Mouse (Mus musculus) kidney, adult 9 months (tissue): ENCODE measurements around the gene Map2k3.
A peak's percentile ranks its signal among the peaks of the same experiment; 100 is the strongest.
"Not testable (repeated sequence)": the region's sequence is repeated elsewhere in the genome, so short reads cannot be mapped to it uniquely, and the experiment has no call there.

ENCODE experiments used
- DNase-seq: peaks from one replicate; pipeline ENCODE4 v3.0.0; 2022

The Map2k3 gene

DNA sequence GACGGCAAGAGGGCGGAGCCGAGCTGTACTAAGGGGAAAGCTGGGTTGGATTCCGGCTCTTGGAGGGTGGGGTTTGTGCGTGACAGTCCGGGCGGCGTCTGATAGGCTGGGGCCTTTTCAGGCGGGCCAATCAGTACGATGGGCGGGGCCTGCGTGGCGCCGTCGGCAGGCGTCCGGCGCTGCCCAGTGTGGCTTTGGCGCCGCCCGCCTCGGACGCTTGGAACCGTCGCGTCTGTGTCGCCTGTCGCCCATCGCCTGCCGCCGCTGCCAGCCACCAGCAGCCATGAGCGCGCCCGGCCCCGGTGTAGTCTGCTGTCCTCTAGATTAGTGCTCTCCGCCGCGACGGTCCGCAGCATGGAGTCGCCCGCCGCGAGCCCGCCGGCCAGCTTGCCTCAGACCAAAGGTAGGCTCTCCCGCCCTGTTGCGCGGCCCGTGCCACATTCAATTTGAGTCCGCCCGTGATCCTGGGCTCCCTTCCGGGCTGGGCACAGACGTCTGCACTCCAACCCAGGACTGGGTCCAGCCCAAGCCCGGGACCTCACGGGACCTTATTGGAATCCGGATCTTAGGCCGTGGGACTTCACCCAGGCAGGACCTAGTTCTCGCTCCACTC is at the start of gene Map2k3:
Map2k3 (plus strand) TSS at position 165 of the 613 bp plus-strand sequence.
- peak; percentile 98 for DNase-seq

DNA sequence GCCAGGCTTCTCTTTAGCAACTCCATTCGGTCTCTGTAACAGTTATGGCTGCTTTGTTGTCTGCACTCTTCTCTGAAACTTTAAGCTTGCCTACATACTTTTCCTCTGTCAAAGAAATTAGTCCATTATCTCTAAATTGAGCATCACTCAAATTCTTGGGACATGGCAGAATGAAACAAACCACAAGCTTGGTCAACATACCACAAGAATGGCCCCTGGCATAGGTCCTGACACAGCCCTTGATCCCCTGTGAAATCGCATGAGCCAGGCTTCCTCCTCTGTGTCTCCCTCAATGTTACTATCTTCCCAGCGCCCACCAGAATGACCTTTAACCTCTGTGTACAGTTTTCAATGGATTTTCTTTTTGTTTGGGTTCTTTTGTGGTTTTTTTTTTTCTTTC is 49.4 kb upstream of the Map2k3 start:
- no peak for DNase-seq

- not testable (repeated sequence) for DNase-seq
These were observed 44.8 kb upstream of the Map2k3 start for GRCm38 (mm10) chr11:60886986-60887385.

DNA sequence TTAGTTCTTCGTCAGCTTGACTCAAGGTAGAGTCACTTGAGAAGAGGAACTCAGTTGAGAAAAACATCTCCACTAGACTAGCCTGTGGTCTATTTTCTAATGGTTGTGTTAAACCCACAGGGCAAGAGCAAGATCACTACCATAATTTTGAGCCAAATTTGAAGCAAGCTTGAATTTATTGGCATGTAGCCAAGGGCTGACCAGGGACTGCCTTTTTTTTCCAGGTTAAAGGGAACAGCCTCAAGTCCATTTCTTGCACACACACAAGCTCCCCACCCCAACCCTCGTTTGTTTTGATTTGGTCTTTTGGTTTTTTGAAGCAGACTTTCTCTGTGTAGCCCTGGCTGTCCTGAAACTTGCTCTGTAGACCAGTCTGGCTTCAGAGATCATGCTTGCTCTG is 42.0 kb upstream of the Map2k3 start:
- no peak for DNase-seq

DNA sequence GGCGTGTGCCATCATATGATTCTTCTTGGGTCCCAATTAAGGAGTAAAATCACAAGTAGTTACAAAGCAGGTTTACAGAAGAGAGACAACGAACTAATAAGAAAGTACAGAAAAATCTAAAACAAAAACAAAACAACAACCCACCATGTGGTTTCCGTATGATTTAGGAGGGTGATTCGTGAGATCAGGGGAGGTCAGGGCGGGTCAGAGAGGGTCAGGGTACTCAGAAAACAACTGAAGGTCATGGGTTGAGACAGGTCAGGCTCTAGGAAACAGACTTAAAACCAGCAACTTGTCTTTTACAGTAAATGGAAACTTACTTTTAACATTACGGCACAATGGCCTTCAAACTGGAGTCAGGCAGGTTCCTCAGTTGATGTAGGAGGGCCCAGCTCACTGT is 41.5 kb upstream of the Map2k3 start:
- DNase-seq: no peak

DNA sequence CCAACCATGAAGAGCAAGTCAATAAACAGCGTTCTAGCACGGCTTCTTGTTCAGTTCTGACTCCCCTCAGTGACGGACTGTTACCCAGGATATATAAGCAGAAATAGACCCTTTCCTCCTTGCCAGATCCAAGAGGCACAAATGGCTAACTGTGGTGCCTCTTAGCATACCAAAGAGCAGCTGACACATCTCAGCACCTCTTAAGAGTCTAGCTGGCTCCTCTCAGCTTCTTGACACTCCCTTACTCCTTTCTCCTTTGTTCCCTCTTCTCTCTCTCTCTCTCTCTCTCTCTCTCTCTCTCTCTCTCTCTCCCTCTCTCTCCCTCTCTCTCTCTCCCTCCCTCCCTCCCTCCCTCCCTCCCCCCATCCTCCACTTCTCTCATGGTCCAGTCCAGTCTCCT is 41.1 kb upstream of the Map2k3 start:
- DNase-seq: no peak

DNA sequence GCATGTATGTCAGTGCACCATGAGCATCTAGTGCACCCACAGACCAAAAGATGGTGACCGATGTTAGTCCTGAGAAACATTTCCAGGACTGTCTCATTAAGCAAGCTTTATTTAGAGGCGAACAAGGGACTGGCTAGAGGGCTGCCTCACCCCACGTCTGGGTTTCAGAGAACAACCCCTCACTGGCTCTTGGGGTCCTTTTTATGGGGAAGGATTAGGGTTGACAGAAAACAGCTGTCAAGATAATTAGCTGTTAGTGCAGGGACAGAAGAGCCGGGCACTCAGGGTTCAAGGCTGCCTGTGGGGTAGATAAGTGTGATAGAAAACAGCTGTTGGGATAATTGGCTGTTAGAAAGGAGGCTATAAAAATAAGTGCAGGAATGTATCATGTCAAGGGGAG is 35.9 kb upstream of the Map2k3 start:
- peak; percentile 38 for DNase-seq

DNA sequence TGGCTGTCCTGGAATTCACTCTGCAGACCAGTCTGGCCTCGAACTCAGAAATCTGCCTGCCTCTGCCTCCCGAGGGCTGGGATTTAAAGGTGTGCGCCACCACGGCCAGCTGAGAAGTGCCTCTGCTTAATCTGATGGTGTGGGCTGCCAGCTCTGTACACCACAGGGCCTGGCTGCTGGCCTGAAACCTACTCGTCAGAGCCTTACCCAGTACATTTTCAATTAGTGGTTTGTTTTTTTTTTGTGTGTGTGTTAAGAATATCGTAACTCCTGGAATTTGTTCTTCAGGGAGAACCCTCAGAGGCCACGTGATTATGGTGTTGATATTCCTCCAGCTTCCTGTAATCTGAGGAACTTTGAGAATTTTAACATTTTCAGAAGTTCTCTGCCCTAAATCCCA is 29.8 kb upstream of the Map2k3 start:
- peak; percentile 45 for DNase-seq

GRCm38 (mm10) chr11:60902486-60902885 is 29.3 kb upstream of the Map2k3 start:
- DNase-seq: peak; percentile 92

GRCm38 (mm10) chr11:60903661-60904061 is 28.2 kb upstream of the Map2k3 start:
- DNase-seq: peak; percentile 69

DNA sequence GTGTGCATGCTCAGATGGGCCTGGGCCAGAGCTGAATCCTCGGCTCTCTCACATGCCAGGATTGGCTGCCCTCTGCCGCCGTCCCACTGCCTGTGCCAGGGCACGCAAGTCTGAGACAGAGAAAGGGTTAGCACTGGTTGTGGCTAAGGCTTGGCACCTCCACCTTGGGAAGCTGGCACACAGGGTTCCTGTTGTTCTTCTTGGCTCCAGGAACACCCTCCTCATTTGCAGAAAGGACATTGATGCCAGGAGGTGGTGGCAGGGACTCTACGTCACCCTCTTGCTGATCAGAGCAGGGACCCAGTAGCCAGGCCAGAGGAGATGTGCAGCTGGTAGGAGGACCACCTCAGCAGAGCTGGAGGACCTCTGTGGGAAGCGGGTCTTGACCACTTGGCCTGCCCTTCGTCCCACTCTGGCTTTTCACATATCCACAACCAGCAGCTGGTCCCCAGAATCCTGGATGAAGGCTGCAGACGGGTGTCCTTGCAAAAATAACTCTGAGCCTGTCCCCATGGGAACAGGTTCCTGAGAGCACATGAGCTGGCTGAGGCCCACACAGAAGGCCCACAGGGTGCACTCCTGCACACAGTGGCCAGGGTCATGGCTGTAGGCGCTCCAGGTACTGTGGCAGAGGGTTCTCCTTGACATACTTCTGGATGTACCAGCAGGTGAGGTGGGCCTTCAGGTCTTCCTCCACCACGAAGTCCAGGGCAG is 26.3 kb upstream of the Map2k3 start:
- no peak for DNase-seq

- DNase-seq: no peak
These were observed 25.4 kb upstream of the Map2k3 start for GRCm38 (mm10) chr11:60906449-60906848.

- DNase-seq: no peak
These were observed 23.8 kb upstream of the Map2k3 start for GRCm38 (mm10) chr11:60908073-60908472.

DNA sequence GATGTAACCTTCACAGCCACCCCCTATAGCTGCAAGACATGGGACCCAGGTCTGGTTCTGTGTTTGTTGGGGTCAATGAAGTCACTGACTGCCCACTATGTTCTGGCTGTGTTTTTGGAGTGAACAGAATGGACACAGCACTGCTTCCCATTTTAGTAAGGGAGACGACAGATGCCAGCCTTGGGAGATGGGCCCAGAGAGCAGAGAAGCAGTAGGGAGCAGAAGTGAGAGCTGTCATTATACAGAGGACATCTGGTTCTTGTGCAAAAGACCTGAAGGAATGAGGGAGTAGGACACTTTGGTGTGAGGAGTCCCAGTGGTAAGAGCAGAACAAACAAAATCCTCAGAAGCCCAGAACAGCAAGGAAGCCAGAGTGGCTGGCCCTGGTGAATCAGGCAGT is 22.2 kb upstream of the Map2k3 start:
- no peak for DNase-seq

DNA sequence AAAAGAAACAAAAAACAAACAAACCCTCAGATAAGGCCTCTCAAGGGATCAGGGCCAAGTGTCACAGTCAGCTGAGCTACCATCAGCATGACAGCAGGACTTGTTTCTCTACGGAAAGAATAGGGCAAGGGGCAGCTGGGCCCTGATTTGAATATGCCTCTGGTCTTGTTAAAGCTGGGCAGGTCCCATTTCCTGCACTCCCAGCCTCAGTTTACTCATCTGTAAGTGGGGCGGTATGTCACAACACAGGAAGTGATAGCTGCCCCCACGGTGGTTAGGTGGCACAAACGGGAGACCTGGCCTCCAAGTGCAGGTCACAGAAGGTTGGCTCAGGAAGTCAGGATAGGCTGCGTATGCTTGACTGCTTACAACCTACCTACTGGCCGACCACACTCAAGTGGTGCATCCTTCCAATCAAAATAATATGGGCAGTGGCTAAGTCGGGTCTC is 19.3 kb upstream of the Map2k3 start:
- no peak for DNase-seq

- DNase-seq: peak; percentile 94
These were observed 18.3 kb upstream of the Map2k3 start for GRCm38 (mm10) chr11:60913301-60914196.

DNA sequence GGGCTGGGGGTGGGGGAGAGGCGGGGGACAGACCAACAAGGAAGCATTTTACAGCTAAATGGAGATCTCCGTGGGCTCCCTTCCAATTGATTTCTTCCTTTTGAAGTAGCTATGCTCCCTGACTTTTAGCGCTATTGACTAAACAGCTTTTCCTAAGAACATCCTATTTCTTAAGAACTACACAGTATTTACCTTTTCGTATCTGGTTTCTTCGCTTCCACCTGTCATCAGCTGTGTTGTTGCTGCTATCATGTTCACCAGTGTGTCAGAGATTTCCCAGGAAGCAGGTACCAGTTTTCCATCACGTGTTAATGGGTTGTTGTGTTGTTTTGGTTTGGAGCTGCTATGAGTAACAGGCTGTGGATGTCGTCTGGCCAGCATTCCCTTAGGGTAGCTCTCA is 17.3 kb upstream of the Map2k3 start, which contains the start of gene Natd1:
Natd1 (minus strand) TSS at position 260 of the 400 bp plus-strand sequence.
- no peak for DNase-seq

- DNase-seq: no peak
These were observed 16.6 kb upstream of the Map2k3 start for GRCm38 (mm10) chr11:60915201-60915600.

DNA sequence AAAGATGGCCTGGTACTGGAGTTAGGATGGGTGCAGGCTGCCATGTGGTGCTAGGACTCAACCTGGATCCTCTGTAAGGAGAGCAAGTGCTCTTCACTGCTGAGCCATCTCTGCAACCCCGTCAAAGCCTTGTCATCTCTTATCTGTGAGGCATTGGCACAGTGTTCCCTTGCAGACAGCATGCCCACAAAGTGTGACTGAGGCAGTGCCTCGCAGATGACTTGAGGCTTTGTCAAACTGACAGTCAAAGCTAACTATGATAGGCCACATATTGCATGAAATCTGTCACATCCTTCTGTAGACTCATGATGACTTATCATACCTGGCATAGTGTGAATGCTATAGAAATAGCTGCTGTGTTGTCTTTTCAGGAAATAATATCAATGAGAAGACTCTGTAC is 11.8 kb upstream of the Map2k3 start:
- DNase-seq: no peak

DNA sequence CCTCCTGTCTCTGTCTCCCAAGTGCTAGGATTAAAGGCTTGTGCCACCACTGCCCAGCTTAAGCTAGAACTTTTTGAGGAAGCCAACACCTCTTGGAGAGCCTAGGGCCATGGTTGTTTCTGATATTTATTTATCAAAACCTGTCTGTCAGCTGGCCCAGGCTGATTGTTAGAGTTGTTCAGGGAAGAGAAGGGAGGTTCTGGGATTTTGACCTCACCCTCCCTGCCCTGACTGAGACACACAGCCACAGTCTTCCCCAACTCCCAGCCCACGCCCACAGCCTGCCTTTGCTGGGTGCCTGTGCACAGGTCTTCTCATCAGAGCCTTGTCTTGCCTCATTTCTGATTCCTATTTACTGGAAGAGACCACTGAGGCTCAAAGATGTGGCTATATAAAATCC is 9.6 kb upstream of the Map2k3 start:
- no peak for DNase-seq

GRCm38 (mm10) chr11:60922964-60923363 is 8.9 kb upstream of the Map2k3 start:
- no peak for DNase-seq

DNA sequence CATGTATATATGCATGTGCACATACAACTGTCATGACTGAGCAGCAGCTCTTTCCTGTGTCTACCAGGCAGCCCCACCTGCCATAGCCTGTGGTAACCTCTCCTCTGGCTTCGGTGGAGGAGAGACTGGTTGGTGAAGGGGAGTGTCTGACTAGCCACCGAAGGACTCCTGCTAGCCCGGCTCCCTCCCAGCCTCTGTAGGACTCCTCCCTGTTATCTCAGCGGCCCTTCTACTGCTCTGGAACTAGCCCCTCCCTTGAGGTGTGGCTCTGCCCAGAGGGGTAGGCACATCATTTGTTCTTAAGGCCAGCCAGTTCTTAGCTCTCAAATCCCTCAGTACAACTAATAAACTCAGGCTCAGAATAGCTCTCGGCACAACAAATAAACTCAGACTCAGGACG is 7.3 kb upstream of the Map2k3 start:
- no peak for DNase-seq

GRCm38 (mm10) chr11:60924981-60925380 is 6.9 kb upstream of the Map2k3 start:
- no peak for DNase-seq

- DNase-seq: peak; percentile 98
These were observed 4.6 kb upstream of the Map2k3 start for GRCm38 (mm10) chr11:60927264-60927663.
